In the genomic region with DNA sequence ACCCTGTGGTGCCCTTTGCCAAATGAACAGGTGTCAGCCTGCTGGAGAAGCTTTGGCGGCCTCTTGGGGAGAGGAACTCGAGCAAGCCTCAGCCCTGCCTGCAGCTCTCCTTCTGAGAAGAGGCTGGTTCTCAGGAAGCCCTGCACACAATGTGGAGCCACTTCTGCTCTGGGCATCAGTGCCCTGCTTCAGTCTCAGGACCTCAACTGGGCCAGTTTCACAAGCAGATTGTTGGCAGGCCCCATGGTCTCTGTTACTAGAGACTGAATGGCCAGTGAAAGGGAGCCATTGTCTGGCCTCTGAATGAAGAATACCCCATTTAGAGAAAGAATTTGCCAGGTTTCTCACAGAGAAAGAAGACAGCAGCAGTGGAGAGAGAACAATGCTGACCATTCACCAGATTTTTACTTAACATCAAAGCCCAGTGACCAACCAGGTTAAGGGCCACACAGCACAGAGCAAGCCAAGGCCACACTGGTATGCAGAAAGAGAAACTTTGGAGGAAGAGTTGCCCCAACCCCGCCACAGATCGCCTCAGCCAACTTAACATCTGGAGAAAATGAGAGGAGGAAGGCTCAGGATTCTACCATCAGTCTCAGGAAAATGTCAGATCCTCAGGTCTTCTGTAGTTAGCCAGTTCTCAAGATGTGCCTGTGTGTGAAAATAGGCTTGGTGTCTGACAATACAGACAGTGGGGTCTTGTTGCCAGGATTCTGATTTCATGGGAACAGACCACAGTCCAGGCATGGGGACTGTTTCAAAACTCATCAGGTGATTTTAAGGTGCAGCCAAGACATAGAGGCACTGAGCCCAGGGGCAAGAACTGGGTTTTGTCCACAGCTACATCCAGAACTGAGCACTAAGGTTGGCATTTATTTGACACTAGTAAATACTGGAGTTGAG, we compare ENCODE assay signal across 10 mouse cellular contexts. TPM values are rescaled to one million over a fixed set of nuclear protein-coding genes. Genes with fewer than 3 reads are reported as not detected.
A peak's percentile ranks its signal among the peaks of the same experiment; 100 is the strongest.
DNase-seq lines count a peak whose midpoint lies in the region; ATAC-seq and TF ChIP-seq lines count a peak whose summit lies in the region.
"Had no signal": no experiment of that assay in that cellular context is flagged by ENCODE, and none has a peak within 500 bp of the region (broad histone marks: within the 10 kb centered on the region; RNA-seq: fewer than 3 reads in every experiment).

No protein-coding gene starts in this region.

- intact Hi-C loops in left cerebral cortex, adult 2 months (cut with DNase I), result no loop called here

- 64% methylated on average over 4 of the region's 4 CpGs for WGBS in kidney, embryonic 16.5 days
- 53% methylated on average over 4 of the region's 4 CpGs for WGBS in lung, postnatal 0 days

- H3K36me3 ChIP-seq in kidney, embryonic 16.5 days (ENCODE audit: insufficient read depth, low read length), result no peaks in the 10 kb centered on the region
- H3K36me3 ChIP-seq in lung, postnatal 0 days (ENCODE audit: insufficient read depth, low read length), result no peaks in the 10 kb centered on the region

- no peak overlapping the region for H3K9ac ChIP-seq in kidney, embryonic 16.5 days (replicated peaks; ENCODE audit: low read length)
- H3K9ac ChIP-seq in lung, postnatal 0 days (replicated peaks; ENCODE audit: low read depth), result no peak overlapping the region

- 0 out of 2 replicates have a peak, but pooled peaks cover 2% of the 10 kb centered on the region for H3K4me1 ChIP-seq in kidney, embryonic 16.5 days (ENCODE audit: insufficient read depth, low read length)
- no peaks in the 10 kb centered on the region for H3K4me1 ChIP-seq in lung, postnatal 0 days (ENCODE audit: insufficient read depth, low read depth, low read length)

- TF ChIP-seq CTCF in left cerebral cortex, adult 2 months (IDR thresholded peaks at IDR 0.05), result no peak
- TF ChIP-seq CTCF in lung, postnatal 0 days (IDR thresholded peaks at IDR 0.05), result no peak

- H3K27me3 ChIP-seq in kidney, embryonic 16.5 days (ENCODE audit: insufficient read depth, low read length), result no peaks in the 10 kb centered on the region
- H3K27me3 ChIP-seq in lung, postnatal 0 days (replicated peaks; ENCODE audit: insufficient read depth, low read length), result no peaks in the 10 kb centered on the region
- H3K27me3 ChIP-seq: CH12.LX had no signal

- H3K27ac ChIP-seq in left cerebral cortex, adult 2 months, result peak overlapping the region; percentile 41; the same call in 1 of the 2 replicates
- H3K27ac ChIP-seq in kidney, embryonic 16.5 days (ENCODE audit: low read length), result no peak overlapping the region
- no peak overlapping the region for H3K27ac ChIP-seq in lung, postnatal 0 days (ENCODE audit: low read length)
- H3K27ac ChIP-seq: kidney, postnatal 0 days had no signal

- H3K4me2 ChIP-seq in kidney, embryonic 16.5 days (replicated peaks; ENCODE audit: low read depth, low read length), result no peak overlapping the region
- no peak overlapping the region for H3K4me2 ChIP-seq in lung, postnatal 0 days (replicated peaks; ENCODE audit: low read depth, low read length)

- H3K9me3 ChIP-seq in kidney, embryonic 16.5 days (ENCODE audit: low read length), result no peaks in the 10 kb centered on the region
- no peaks in the 10 kb centered on the region for H3K9me3 ChIP-seq in lung, postnatal 0 days (ENCODE audit: low read length)

- no peak overlapping the region for H3K4me3 ChIP-seq in left cerebral cortex, adult 2 months
- H3K4me3 ChIP-seq in kidney, embryonic 16.5 days (ENCODE audit: low read length), result no peak overlapping the region
- H3K4me3 ChIP-seq in lung, postnatal 0 days (ENCODE audit: low read depth, low read length), result no peak overlapping the region

- peak; percentile 83 for DNase-seq in retina, postnatal 1 day
- DNase-seq in retina, embryonic 14.5 days (ENCODE audit: low spot score), result no peak
- peak; percentile 45 to 56 for DNase-seq in frontal cortex, adult 2 months (ENCODE audit: extremely low spot score in 1 of 2, low spot score in 1 of 2)
- DNase-seq in left cerebral cortex, adult 2 months (ENCODE audit: extremely low spot score in 1 of 2, low spot score in 2 of 2), result peak; percentile 18 to 35
- peak; percentile 10 for DNase-seq in right cerebral cortex, postnatal 4 days
- no peak for DNase-seq in thymus, postnatal 0 days (ENCODE audit: low spot score)
- no peak for DNase-seq in lung, postnatal 0 days (ENCODE audit: low spot score)

- no peak for TF ChIP-seq EP300 in lung, postnatal 0 days (IDR thresholded peaks at IDR 0.05)

- ATAC-seq in kidney, embryonic 16.5 days (ENCODE audit: low FRiP score, low TSS enrichment), result no peak
- ATAC-seq in lung, postnatal 0 days, result no peak

RNA-seq across cellular contexts. Expression of gene Elf5, which starts 21.2 kb away (rescaled TPM):
- 0.54 and 0.78 TPM in 2 replicates for polyA plus RNA-seq in frontal cortex, adult 2 months (2012; rRNA removed)
- 1 to 10 TPM in 1 of 2 experiments, under 1 TPM in 1; 0.79 to 1.1 TPM for total RNA-seq in left cerebral cortex, adult 2 months (2021)
- polyA plus RNA-seq in kidney, embryonic 16.5 days (2015; fragmentation: Nextera tagmentation; extraction: Ambion mirVana), result 3.1 and 4.2 TPM in 2 replicates
- polyA plus RNA-seq in thymus, postnatal 0 days (2015; fragmentation: Nextera tagmentation; extraction: Ambion mirVana), result 0.09 and 0.23 TPM in 2 replicates
- polyA plus RNA-seq in lung, postnatal 0 days (2015; fragmentation: Nextera tagmentation; extraction: Ambion mirVana), result 9.9 and 14.5 TPM in 2 replicates
- total RNA-seq: CH12.LX had no signal

Comparison
In these comparisons a context has a peak if more than half of its experiments do, and no peak if none do; other contexts are left out.
1. DNase-seq: peak in retina, postnatal 1 day (single experiment), frontal cortex, adult 2 months (2 of 2), left cerebral cortex, adult 2 months (2 of 2) and right cerebral cortex, postnatal 4 days (single experiment); none in retina, embryonic 14.5 days (single experiment), thymus, postnatal 0 days (single experiment) and lung, postnatal 0 days (single experiment).